Mouse (Mus musculus) olfactory bulb, adult 2 months (tissue): ENCODE data around the gene Slc44a3. TPM values are rescaled to one million over a fixed set of nuclear protein-coding genes. Genes with fewer than 3 reads are reported as not detected.

Source experiments
- H3K27ac ChIP-seq: fragments of 200-500 bp; 2 replicates; pipeline ENCODE4 v1.5.1; 2012; ENCODE audit warnings: low read depth, low read length; ENCODE audit not compliant: insufficient read depth
- H3K4me1 ChIP-seq: fragments of 200-500 bp; 2 replicates; pipeline ENCODE4 v1.6.1; 2012; ENCODE audit warnings: low read length; ENCODE audit not compliant: control insufficient read depth, insufficient read depth
- H3K4me3 ChIP-seq: fragments of 200-500 bp; 2 replicates; pipeline ENCODE4 v1.5.1; 2012; ENCODE audit warnings: mild to moderate bottlenecking, low read depth, low read length, moderate library complexity; ENCODE audit not compliant: insufficient read depth
- CTCF ChIP-seq: fragments of 200-500 bp; IDR thresholded peaks from 2 replicates; pipeline ENCODE4 v1.5.1; 2012; ENCODE audit warnings: low read depth, mild to moderate bottlenecking, low read length, moderate library complexity; ENCODE audit not compliant: insufficient read depth
- POLR2A ChIP-seq: fragments of 200-500 bp; IDR thresholded peaks from 2 replicates; pipeline ENCODE4 v1.6.1; 2012; ENCODE audit warnings: mild to moderate bottlenecking, low read depth, low read length, moderate library complexity; ENCODE audit not compliant: insufficient read depth
- WGBS: fragments of 180-500 bp; shearing (Covaris S2); methylation state at CpG from one replicate; pipeline ENCODE4 v1.1.7; 2018; 5-methylcytosine and 5-hydroxymethylcytosine counted together
- polyA plus RNA-seq: library from polyadenylated mRNA; stranded (reverse); fragments of >200 nt; gene quantifications from 2 replicates; pipeline ENCODE4 v1.2.4, GENCODE M21; 2012; ENCODE audit warnings: low replicate concordance; ENCODE audit not compliant: missing spikeins, insufficient read depth, insufficient read length

Gene Slc44a3
- polyA plus RNA-seq, 1 experiment = not detected

DNA sequence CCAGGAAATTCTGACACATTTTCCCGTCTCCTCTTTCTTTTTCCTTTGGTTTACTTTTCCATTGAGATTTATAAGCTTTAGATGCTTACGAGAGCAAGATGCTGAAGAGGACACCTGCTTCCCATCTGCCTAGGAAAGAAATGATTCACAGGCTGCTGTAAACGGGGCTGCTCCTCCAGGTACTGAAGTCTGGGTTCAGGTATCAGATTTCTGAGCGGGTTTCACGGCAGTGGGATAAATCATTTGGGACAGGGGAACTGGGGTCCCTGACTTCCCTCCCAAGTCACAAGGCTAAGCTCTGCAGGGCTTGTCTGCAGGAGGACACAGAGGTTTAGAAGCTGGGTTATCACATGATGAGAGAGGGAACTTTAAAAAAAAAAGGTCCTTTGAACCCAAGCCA lies 40.2 kb downstream of the Slc44a3 start:
- Histone ChIP-seq H3K4me3 (no peak overlapping the region), H3K27ac (no peak overlapping the region), H3K4me1 (peaks cover 10% of the 10 kb centered on the region)
- 83% methylated on average over 5 of the region's 5 CpGs for WGBS
- TF ChIP-seq CTCF (no peak), POLR2A (no peak)

- WGBS = 43% methylated on average over 5 of the region's 5 CpGs
- Histone ChIP-seq H3K4me3 (no peak overlapping the region), H3K4me1 (peaks cover 10% of the 10 kb centered on the region), H3K27ac (peak overlapping the region; percentile 26; the same call in 1 of the 2 replicates)
- no peak for TF ChIP-seq POLR2A
- TF ChIP-seq CTCF = no peak
These were observed 41.3 kb downstream of the Slc44a3 start for GRCm38 (mm10) chr3:121490941-121491340.

DNA sequence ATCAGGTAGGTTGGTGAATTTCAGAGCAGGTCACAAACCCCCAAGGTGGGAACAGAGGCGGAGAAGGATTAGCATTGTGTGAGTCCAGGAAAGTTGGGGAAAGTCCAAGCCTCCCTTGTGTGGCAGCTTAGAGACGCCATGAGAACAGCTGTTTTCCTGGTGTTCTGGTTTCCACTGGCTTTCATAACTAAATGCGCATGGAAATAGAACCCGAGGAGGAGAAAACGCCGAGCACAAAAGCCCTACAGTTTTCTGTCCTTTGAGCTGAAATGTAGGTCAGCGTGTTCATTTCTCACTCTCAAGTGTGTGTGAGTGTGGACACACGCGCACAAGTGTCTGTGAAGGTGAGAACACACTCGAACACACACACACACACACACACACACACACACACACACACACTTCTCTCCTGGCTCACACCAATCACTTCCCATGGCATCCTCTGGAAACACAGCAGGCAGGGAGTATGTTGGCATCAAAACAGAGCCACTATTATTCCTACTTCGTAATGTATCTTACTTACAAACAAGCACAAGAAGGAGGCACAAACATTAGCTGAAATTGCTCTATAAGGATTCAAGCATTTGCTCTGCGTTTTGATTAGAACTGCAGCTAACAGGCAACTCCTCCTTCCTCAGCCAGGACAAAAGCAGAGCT lies 42.6 kb downstream of the Slc44a3 start:
- H3K4me1 ChIP-seq = peaks cover 14% of the 10 kb centered on the region
- H3K4me3 ChIP-seq = no peak overlapping the region
- WGBS = 22% methylated on average over 12 of the region's 12 CpGs
- TF ChIP-seq POLR2A (no peak), CTCF (no peak)
- H3K27ac ChIP-seq = peak overlapping the region; percentile 91

DNA sequence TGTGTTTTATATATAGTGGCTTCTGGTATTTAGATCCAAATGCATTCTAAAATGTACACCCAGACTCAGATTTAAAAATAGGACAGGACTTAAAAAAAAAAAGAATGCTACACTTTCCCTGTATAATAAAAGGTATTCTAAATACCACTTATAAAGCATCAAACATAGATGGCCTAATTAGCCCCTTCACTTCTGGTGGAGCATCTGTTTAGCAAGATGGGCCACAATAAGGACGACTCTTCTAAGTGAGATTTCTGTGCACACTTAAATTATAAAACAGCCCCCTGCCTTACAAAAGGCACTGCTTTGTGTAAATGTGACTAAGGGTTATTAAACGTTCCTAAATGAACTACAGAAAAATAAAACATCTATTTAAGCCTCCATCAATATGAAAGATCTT lies 47.0 kb downstream of the Slc44a3 start:
- TF ChIP-seq CTCF = no peak
- TF ChIP-seq POLR2A = no peak
- H3K4me1 ChIP-seq = peaks cover 36% of the 10 kb centered on the region
- H3K27ac ChIP-seq = peak overlapping the region; percentile 66
- no peak overlapping the region for H3K4me3 ChIP-seq
- WGBS = 19% methylated on average over 2 of the region's 2 CpGs

DNA sequence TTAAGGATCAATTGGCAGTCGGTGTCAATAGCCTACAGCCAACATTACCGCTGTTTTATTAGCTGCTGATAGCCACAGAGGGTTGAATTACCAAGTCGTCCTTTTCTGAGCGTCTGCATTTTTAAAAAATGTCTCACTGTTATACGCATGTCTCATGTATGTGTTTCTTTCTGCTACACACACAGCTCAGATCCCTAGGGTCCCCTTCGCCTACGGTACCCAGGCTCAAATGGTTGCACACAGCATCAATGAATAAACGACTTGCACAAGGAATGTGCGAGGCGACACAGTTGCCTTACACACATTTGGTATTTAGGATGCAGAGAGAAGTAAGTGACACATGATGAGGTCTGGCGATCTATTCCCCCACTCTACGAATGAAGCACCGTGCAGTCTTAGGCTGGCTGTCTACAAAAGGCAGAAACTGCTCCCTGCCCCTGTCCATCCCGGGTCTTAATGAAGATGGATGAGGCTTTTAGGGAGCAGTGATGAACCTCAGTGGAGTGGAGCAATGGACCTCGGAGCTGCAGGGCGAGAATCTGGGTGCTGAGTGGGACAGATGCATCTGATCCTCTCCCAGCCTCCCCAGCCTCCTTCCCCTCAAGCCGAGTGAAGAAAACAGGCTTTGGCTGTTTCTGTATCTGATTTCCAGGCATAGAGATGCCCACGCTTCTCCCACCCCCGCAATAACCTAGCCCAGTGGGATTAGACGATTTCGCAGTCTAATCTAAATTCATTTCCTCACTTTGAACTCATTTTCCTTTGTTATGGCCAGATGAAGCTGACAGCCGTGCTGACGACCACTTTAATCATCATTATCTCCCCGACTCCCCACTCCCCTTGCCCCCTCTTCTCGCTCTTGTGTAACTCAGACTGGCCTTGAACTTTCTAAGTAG lies 48.7 kb downstream of the Slc44a3 start:
- Histone ChIP-seq H3K4me3 (no peak overlapping the region), H3K4me1 (peaks cover 41% of the 10 kb centered on the region), H3K27ac (peak overlapping the region; percentile 42; the same call in 1 of the 2 replicates)
- no peak for TF ChIP-seq CTCF
- TF ChIP-seq POLR2A = no peak
- WGBS = 56% methylated on average over 25 of the region's 25 CpGs

- TF ChIP-seq POLR2A (no peak), CTCF (no peak)
- H3K4me3 ChIP-seq = no peak overlapping the region
- no peak overlapping the region for H3K27ac ChIP-seq
- peaks cover 41% of the 10 kb centered on the region for H3K4me1 ChIP-seq
- WGBS = 65% methylated on average over 6 of the region's 6 CpGs
These were observed 50.6 kb downstream of the Slc44a3 start for GRCm38 (mm10) chr3:121481564-121481963.

- TF ChIP-seq CTCF (no peak), POLR2A (no peak)
- H3K4me1 ChIP-seq = peaks cover 41% of the 10 kb centered on the region
- H3K4me3 ChIP-seq = no peak overlapping the region
- H3K27ac ChIP-seq = no peak overlapping the region
- 52% methylated on average over 8 of the region's 8 CpGs for WGBS
These were observed 51.2 kb downstream of the Slc44a3 start for GRCm38 (mm10) chr3:121480961-121481436.

DNA sequence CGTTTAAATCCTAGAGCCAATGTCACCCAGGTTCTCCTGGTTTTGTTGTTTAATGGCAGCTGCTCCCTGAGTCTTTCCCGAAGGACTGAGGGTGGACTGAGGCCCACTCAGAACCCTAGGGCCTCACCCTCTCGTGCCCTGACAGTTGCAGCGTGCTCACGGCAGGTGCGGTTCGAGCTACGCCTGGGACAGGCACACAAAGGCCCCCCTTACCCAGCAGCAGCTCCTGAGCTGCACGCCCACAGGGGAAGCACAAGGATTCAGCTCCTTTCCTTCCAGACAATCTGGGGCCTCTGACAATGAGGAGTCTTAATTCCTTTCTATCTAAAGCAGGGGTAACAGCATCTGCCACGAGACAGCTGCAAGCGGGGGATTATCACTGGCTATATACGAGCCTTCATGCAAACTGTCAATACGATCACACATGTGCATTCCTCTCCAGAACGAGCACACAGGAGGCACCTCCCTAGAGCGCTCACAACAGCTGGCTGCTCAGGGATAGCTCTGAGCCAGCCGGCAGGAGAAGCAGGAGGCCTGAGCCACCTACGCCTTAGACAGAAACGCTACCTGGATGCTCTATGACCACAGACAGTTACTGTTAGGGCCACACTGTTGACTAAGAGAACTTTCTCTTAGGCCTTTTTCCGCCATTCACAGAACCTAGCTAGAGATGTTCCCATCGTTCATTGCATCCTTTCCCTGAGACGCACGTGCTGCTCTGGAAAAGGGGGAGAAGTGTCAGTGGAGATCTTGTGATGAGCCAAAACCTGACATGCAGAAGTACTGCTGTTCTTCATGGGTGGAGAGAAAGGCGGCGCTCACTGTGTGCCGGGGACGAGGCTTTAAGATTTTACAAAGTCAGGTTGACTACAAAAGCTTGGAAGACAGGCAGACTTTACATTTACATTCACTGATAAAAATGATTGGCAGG lies 51.9 kb downstream of the Slc44a3 start:
- H3K4me1 ChIP-seq = peaks cover 41% of the 10 kb centered on the region
- H3K4me3 ChIP-seq = no peak overlapping the region
- TF ChIP-seq CTCF = no peak
- TF ChIP-seq POLR2A = no peak
- WGBS = 45% methylated on average over 26 of the region's 26 CpGs
- peak overlapping the region; percentile 75 for H3K27ac ChIP-seq
